Mouse (Mus musculus) frontal cortex, adult (tissue): ENCODE data around the gene Gm29110.
"Not testable (repeated sequence)": the region's sequence is repeated elsewhere in the genome, so short reads cannot be mapped to it uniquely, and the experiment has no call there.

Source experiments
- ATAC-seq: cut with Nextera tagmentation; 2 replicates; pipeline ENCODE4 v1.9.2; 2017; ENCODE audit warnings: mild to moderate bottlenecking, moderate library complexity, mixed read lengths; ENCODE audit not compliant: low TSS enrichment

Gene Gm29110

DNA sequence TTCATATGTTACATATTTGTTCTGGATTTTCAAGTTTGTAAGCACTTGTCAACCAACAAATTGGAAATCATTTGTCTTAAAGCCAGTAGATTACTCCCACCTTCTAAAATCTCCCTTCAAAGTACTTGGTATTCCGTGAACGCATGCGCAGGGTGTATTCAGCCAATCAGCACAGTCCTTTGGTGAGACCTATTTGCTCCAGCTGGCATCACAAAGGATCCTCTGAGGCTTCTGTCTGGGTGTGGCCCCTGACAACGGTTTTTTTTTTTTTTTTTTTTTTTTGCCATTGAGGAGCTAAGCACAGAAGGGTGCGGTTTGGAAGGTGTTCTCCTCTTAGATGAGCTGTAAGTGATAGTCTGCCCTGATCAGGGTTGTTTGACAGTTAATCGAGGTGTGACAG, at the start of gene Gm29110:
Gene Gm29110, plus strand, starts transcription at position 301 of the 400 bp plus-strand sequence.
- not testable (repeated sequence) for ATAC-seq
